Mouse (Mus musculus) urinary bladder, postnatal 4 days (tissue): Measurements from ENCODE around the gene Exoc3l4.

ENCODE experiments used
- DNase-seq, 2 experiments: peaks; one replicate each; pipeline ENCODE4 v3.0.0; 2021 to 2022; ENCODE audit warnings: low spot score in 2 of 2

The Exoc3l4 gene

DNA sequence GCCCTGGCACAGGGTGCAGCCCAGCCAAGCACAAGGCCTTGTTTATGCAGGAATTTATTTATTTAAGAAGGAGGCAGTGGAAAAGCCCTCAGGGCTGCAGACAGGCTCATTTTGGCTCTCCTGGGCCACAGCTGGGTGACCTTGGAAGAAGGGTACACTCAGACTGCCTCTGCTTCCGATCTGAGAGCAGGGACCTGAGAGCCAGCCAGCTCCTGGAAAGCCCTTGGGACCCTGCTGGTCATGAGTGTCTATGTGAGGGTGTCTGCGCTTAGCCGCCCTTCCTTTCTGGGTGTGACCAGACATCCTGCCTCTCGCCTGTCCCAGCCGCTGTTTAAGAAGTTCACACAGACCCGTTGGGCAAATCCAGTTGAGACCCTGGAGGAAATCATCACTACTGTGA lies 33.5 kb downstream of the Exoc3l4 start:
- no peak for DNase-seq

DNA sequence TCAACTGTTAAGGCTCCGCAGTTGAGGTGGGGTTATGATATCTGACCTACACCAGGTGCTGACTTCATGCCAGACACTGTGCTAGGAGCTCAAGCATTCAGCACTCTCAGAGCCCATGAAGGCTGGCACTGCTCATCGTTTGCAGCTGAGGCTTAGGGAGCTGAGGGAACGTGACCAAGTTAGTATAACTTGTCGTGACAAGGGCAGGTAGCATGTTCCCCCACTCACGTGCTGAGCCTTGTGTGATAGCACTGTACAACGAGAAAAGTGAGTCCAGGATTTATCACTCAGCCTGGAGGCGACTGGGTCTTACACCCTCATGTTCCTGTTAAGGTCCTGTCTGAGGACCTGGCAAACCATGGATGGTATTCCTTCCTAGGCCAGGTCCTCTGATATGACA lies 34.7 kb downstream of the Exoc3l4 start:
- no peak for DNase-seq

DNA sequence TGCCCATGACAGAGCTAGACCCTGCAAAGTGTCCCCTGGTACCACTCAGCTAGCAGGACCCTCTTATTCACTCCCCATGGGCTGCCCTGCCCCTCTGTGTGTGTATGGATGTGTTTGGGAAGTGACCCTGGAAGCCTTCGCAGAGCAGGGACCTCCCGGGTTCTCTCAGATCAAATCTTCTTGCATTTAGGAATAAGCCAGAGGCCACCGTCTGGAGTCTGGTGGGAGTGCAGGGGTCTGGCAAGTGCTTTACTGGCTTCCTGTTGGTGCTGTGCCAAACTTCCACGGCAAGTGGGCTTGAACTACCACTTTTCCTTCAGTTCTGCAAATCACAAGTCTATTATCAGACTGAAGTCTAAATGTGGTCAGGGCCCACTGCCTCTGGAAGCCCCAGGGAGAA lies 37.2 kb downstream of the Exoc3l4 start:
- DNase-seq = no peak

DNA sequence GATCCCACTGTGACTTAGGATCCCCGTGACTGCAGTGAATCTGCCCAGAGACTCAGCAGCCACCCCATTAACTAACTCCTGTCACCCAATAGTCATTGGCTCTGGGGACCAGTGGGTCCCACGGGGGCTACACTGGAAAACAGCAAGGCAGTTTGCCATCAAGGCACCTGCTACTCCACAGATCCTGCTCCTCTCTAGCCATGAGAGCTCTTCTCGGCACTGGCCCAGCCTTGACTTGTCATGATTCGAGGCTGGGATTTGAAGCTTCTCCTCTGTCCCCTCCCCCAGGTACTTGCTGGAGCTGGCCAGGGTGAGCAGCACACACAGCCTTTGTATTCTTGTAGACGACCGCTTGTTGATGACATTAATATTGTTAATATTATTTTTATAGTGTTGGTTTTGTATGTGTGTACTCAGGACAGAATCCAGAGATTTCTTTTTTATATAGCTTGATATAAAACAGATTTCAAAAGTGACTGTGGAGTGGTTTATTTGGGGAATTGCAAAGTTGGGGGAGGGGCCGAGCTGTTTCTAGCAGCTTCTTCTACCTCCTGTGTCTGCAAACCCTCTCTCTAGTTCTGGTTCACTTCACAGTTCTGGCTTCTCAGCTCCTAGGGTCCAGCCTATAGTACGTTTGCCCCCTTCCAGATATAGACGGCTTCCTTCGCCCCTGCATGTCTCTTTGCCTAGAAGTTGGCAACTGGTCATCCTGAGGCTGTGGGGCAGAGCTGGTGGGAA lies 37.9 kb downstream of the Exoc3l4 start:
- DNase-seq = no peak

DNA sequence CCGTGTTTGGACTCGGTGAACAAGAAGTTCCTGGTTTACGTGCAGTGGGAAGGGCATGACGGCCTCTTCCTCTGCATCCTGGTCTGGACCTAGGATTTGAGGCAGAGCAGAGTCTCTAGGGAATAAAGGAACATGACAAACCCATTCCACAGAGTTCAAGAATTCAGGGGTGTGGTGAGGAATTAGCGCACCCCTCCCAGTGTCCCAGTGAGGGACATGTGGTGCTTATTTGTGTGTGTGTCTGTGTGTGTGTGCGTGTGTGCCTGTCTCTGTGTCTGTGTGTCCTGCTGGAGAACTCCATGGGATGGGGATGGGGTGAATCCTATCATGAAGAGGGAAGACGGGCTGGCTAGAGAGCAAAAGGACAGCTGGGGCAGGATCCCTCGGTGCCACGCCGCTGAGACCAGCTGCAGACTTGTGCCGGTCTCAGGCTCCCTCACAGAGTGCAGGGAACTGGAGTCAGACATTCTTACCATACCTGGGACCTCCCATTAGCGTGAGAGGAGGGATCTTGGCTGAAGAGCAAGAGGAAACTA lies 38.6 kb downstream of the Exoc3l4 start:
- no peak for DNase-seq

DNA sequence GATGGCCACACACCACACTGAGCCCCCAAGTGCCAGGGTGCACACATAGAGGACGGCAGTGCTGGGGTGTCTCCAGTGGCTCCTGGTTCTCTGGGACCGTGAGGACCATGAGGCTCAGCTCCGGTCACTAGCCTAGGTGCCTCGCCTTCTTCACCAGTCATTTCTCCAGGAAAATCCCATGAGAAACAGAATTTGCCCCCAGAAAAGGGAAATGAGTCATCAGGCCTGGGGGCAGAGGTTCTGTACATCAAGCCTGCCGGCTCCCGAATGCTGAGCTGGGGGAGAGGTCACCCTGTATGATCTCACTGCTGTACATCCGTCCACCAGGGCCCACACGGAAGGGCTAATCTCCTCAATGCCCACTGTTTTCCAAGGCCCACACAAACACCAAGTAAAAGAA lies 39.0 kb downstream of the Exoc3l4 start:
- DNase-seq = no peak

DNA sequence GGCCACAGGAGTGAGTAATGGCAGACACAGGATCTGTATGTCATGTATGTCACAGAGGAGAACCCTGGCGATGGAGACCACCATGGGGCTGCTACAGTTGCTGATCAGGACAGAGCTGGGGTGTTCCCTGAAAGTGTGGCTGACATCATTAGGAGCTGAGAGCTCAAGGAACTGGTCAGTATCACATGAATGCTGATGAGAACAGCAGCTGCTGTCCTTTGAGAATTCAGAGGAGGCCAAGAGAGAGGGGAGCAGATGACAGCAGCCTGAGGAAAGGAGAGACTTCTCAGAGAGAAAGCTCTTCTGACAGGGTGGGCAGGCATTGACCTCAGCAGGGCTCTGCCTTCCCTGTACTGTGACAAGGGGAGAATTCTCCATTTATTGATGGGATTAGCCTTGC lies 40.9 kb downstream of the Exoc3l4 start:
- no peak for DNase-seq

DNA sequence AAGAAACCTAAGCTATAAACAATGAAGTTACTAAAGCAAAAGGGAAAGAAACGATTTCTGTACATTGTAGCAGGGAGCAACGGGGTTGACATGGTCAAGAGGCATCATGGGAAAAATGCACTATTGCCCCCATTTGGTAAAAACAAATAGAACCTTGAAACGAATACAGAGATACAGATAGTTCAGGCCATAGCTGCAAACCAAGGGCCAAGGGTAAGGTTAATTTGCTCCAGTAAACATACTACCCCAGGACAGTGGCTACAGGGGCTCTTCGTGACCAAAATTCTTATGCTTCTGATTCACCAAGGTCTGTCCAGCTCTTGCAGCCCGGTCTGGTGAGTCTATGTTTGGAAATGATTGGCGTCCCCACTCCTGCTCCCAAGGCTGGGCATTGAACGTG lies 46.8 kb downstream of the Exoc3l4 start:
- DNase-seq = no peak

DNA sequence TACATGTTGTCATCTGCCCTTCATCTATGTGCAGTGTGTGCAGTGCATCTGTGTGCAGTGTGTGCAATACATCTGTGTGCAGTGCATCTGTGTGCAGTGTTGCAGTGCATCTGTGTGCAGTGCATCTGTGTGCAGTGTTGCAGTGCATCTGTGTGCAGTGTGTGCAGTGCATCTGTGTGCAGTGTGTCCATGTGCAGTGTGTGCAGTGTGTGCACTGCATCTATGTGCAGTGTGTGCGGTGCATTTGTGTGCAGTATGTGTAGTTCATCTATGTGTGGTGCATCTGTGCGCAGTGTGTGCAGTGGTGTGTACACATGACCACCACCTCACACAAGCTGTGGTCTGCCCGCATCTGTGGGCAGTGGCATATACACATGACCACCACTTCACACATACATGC lies 49.6 kb downstream of the Exoc3l4 start:
- no peak for DNase-seq

DNA sequence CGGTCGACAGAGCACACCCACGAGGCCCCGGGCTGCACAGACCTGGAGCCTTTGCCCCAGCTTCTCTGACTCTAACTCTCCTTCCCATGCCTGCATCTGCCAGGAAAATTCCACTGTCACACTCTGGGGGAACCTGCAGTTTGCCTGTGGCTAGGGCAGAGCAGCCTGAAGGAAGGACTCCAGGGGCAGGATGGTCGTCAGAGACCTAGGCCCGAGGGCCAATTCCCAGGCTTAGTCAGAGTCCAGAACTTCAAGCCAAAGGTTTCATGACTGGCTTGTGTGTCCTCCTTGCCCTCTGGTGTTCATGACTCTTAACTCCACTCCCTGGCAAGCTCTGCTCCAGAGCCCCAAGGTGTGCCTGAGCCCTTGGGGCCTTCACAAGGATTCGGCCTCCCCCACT lies 51.4 kb downstream of the Exoc3l4 start:
- no peak for DNase-seq

DNA sequence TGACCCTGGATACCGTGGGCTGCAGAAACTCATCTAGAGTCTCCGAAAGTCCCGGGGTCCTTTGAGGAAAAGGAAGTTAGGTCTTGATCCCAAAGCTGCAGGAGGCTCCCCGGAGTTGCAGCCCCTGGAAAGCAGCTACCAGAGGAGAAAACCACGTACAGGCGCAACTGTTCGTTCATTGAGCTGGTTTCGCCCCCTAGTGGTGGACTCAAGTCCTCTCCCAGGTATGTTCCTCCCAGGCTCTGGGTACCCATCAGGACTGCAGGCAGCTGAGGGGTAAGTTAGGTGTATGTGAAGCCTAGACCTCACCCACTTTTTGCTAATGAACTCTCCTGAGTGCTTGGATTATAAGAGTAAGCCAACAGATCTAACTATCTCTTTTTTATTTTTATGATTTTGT lies 52.7 kb downstream of the Exoc3l4 start:
- peak in 1 of 2 experiments; percentile 76 for DNase-seq

DNA sequence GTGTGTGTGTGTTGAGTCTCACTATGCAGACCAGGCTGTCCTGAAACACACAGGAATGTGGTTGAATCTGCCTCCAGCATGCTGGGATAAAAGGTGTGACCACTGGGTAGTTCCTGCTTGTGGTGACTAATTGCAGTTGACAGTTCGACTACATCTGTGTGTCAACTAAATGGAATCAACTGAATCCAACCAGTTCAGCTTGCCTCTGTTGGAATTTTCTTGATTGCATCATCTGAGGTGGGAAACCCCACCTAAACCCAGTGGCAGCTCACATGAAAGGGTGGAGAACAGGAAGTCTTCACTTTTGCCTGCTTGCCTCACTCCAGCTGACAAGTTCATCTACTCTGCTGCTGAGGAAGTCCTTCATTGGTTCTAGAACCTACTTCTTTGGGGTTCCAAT lies 54.3 kb downstream of the Exoc3l4 start:
- no peak for DNase-seq

DNA sequence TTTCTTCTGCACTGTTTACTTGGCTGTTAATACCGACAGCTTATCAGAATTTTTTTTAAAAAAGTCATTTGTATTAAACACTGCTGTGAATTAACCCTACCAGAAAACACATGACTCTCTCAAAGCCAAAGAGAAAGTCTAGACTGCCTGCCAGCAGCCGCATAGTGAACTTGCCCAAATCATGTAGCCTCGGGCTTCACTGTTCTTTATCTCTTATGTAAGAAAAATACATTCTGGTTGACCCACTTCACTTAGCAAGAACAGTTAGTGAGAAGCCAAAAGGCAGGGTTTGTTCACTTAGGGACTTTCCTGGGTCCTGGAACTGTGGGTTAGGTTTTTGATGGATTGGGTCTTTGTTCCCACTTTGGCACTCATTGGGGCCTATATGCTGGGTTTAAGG lies 54.9 kb downstream of the Exoc3l4 start:
- no peak for DNase-seq

DNA sequence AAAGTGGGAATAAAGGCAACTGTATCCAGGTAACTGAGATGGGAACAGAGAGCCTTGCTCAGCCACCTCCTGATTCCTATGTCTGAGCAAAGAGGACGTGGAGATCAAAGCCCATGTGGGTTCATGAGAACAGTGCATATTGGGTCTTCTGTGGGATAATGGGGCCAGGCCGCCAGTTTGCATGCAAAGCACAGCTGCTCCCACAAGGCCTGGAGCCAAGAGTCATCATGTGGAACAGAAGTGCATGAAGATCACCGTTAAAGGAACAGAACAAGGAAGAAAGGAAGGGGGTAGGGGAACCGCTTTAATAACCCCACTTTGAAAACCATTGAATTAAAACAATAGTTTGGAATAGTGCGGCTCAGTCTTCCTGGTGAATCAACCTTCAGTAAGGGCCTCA lies 56.1 kb downstream of the Exoc3l4 start:
- DNase-seq = no peak

DNA sequence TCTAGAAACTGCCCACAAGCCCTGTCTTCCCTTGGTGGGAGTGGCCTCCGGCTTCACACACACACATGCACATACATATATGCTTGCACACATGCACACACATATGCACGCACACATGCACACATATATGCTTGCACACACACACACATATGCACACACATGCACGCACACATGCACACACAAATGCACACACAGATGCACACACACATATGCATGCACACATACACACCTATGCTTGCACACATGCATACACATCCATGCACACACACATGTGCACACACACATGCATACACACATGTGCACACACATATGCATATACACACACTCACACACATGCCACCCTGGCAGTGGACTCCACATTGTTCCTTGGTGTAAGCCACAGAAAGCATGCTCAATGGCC lies 57.6 kb downstream of the Exoc3l4 start:
- no peak for DNase-seq

DNA sequence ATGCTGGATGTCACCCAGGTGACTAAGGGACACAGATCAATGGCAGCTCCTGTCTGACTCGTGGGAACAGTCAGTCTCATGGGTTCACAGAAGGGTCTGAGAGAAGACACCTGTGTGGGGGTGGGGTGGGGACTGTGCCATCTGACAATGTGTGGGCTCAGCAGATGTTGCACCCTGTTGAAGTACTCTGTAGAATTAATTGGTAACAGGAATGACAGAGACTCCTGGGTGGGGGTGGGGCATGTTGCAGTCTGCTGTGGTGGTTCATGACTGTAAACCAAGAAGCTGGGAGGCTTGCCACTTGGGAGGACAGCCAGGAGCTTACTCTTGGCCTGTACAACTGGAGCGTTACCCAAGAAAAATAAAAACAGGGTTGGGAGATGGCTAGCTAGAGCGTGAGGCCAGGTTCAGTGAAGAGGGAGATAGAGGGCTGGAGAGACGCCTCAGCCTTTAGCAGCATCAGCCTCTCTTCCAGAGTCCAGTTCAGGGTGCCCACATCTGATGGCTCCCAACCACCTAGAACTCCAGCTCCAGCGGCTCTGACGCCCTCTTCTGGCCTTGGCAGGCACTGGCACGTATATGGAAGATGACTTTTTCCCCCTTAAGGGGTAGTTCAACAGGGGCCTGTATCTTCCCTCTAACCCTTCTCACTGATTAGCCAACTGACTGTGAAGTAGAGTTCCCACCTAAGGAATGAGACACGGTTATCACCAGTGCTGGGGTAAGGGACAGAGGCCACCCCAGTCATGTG lies 58.3 kb downstream of the Exoc3l4 start:
- peak; percentile 72 to 76 for DNase-seq

DNA sequence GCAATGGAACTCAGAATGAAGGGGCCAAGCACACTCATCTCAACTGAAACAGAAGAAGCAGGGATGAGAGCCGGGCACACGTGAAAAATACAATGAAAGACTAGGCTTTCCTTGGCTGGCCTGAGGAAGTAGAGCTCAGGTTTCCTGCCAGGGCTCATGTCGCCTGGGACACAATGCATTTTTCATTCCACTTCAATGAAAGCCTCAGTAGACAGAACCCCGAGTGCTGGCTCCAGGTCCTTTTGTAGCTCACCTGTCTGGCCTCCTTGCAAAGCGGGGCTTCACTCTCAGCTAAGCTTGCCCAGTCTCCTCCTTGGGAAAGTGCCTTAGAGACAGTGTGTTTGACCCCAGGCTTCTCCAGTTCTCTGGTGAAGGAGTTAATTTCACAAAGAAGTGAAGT lies 62.1 kb downstream of the Exoc3l4 start:
- no peak for DNase-seq

DNA sequence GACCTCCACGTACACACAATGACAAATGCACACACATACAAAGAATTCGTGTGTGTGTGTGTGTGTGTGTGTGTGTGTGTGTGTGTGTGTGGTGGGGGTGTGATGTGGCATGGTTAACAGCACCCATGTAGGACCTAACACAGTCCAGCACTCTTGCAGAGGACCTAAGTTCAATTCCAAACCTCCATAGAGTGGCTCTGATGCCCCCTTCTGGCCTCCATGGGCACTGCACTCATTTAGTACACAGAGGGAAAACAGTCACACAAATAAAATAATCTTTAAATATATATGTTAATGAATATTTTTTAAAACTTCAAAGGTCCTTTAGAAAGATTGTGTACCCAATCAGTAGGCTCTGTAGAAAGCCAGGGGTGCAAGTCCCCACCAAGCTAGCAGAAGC lies 63.1 kb downstream of the Exoc3l4 start:
- no peak for DNase-seq
